Comparison of ENCODE assay signal across 30 mouse cellular contexts in genomic region chr9:123515087-123515486, GRCm38 (mm10). TPM values are rescaled to one million over a fixed set of nuclear protein-coding genes. Genes with fewer than 3 reads are reported as not detected.
DNase-seq lines count a peak whose midpoint lies in the region; ATAC-seq lines count a peak whose summit lies in the region.
"Had no signal": no experiment of that assay in that cellular context is flagged by ENCODE, and none has a peak within 500 bp of the region (broad histone marks: within the 10 kb centered on the region; RNA-seq: fewer than 3 reads in every experiment).

No protein-coding gene starts in this region.

- H3K36me3 ChIP-seq in heart, embryonic 14.5 days (ENCODE audit: control insufficient read depth, insufficient read depth, low read length), result peaks cover 80% of the 10 kb centered on the region

- no peak overlapping the region for H3K4me3 ChIP-seq in heart, embryonic 14.5 days (ENCODE audit: control insufficient read depth in 1 of 2, insufficient read depth in 1 of 2, low read depth in 1 of 2, low read length in 2 of 2)
- H3K4me3 ChIP-seq: embryonic facial prominence, embryonic 10.5 days; embryonic facial prominence, embryonic 13.5 days; erythroblast, embryonic 14.5 days; forebrain, embryonic 10.5 days; forebrain, embryonic 13.5 days; heart, embryonic 10.5 days; heart, embryonic 13.5 days; hindbrain, embryonic 10.5 days; hindbrain, embryonic 13.5 days had no signal

- no peak overlapping the region for H3K4me2 ChIP-seq in heart, embryonic 14.5 days (ENCODE audit: low read length)
- H3K4me2 ChIP-seq: embryonic facial prominence, embryonic 13.5 days; forebrain, embryonic 13.5 days; heart, embryonic 13.5 days; hindbrain, embryonic 13.5 days had no signal

- DNase-seq in heart, postnatal 25 days (ENCODE audit: low spot score), result no peak
- DNase-seq in MN1 (ENCODE audit: low spot score), result peak; percentile 67
- DNase-seq in fat pad, adult 2 months (ENCODE audit: extremely low read depth, low read depth, low spot score), result peak; percentile 57
- DNase-seq in gastrocnemius, postnatal 14 days, result no peak
- DNase-seq in gastrocnemius, adult 8-10 months (ENCODE audit: low spot score in 2 of 2), result no peak
- DNase-seq: adrenal gland, adult 8-10 months; adrenal gland, postnatal 25 days; cerebellum, adult 11-12 months; cerebellum, adult 8-10 months; cerebellum, postnatal 36 days; embryo, embryonic 11 days; gastrocnemius, postnatal 36 days; heart, adult 18-20 months; heart, postnatal 36 days; kidney, adult 2 months had no signal

- no peaks in the 10 kb centered on the region for H3K9me3 ChIP-seq in heart, embryonic 14.5 days (ENCODE audit: control insufficient read depth, low read length)
- H3K9me3 ChIP-seq: embryonic facial prominence, embryonic 10.5 days; embryonic facial prominence, embryonic 13.5 days; forebrain, embryonic 10.5 days; forebrain, embryonic 13.5 days; heart, embryonic 10.5 days; heart, embryonic 13.5 days; hindbrain, embryonic 10.5 days; hindbrain, embryonic 13.5 days had no signal

- H3K9ac ChIP-seq in heart, embryonic 14.5 days (ENCODE audit: low read length), result no peak overlapping the region
- H3K9ac ChIP-seq: embryonic facial prominence, embryonic 13.5 days; forebrain, embryonic 13.5 days; heart, embryonic 13.5 days; hindbrain, embryonic 13.5 days had no signal

- WGBS in heart, embryonic 14.5 days, result 92% methylated on average over 2 of the region's 2 CpGs

- peak; percentile 36; the same call in 1 of the 2 replicates for ATAC-seq in heart, embryonic 14.5 days (ENCODE audit: insufficient number of reproducible peaks, insufficient read depth, low FRiP score, low read depth)
- ATAC-seq in megakaryocyte progenitor cell, adult 5-6 weeks (replicated peaks; ENCODE audit: poor library complexity), result peak; percentile 54
- ATAC-seq: CD4-positive, CD25-positive, alpha-beta regulatory T cell, adult 4 months; forebrain, embryonic 13.5 days; forebrain, embryonic 16.5 days; hindbrain, embryonic 16.5 days; intestine, postnatal 0 days had no signal

- H3K27ac ChIP-seq in heart, embryonic 14.5 days (replicated peaks in 1 of 2; ENCODE audit: control insufficient read depth in 1 of 2, insufficient read depth in 1 of 2, low read depth in 2 of 2, low read length in 2 of 2), result no peak overlapping the region
- H3K27ac ChIP-seq: embryonic facial prominence, embryonic 10.5 days; embryonic facial prominence, embryonic 13.5 days; forebrain, embryonic 10.5 days; forebrain, embryonic 13.5 days; heart, embryonic 10.5 days; heart, embryonic 13.5 days; hindbrain, embryonic 10.5 days; hindbrain, embryonic 13.5 days had no signal

- H3K27me3 ChIP-seq in heart, embryonic 14.5 days (ENCODE audit: control insufficient read depth, insufficient read depth, low read length), result no peaks in the 10 kb centered on the region
- H3K27me3 ChIP-seq: embryonic facial prominence, embryonic 13.5 days; forebrain, embryonic 13.5 days; heart, embryonic 13.5 days; hindbrain, embryonic 13.5 days had no signal

- intact Hi-C loops in heart, postnatal 25 days (cut with DNase I), result no loop called here
- intact Hi-C loops in gastrocnemius, postnatal 14 days (cut with DNase I; ENCODE audit: low total_unique reads), result loop anchor here (5.0 kb wide), 1 partner anchor 33 kb away; no protein-coding TSS in a partner anchor

- no peaks in the 10 kb centered on the region; a peak in 1 of 4 replicates for H3K4me1 ChIP-seq in heart, embryonic 14.5 days (ENCODE audit: control insufficient read depth in 2 of 2, insufficient read depth in 2 of 2, low read length in 2 of 2)
- H3K4me1 ChIP-seq: embryonic facial prominence, embryonic 10.5 days; embryonic facial prominence, embryonic 13.5 days; forebrain, embryonic 10.5 days; forebrain, embryonic 13.5 days; heart, embryonic 10.5 days; hindbrain, embryonic 10.5 days had no signal

RNA-seq across cellular contexts. Expression of gene Sacm1l, which starts 14.5 kb away (rescaled TPM):
- polyA plus RNA-seq in heart, embryonic 14.5 days (2014; fragmentation: Nextera tagmentation; extraction: Ambion mirVana), result 46.2 and 48.2 TPM in 2 replicates
- 10 to 100 TPM; 32.4 to 35.8 TPM for total RNA-seq in heart, postnatal 25 days (2021)
- total RNA-seq in megakaryocyte progenitor cell, adult 5-6 weeks (2015), result 33.3 and 35.8 TPM in 2 replicates
- total RNA-seq in megakaryocyte progenitor cell, adult 5-6 weeks (2017), result 36.4 and 46.2 TPM in 2 replicates
- total RNA-seq in gastrocnemius, postnatal 14 days (2021), result 10 to 100 TPM; 19.2 to 23.7 TPM
- total RNA-seq in gastrocnemius, adult 8-10 months (2022), result 10 to 100 TPM; 15.8 to 25.1 (median 19.2) TPM

RNA-seq across cellular contexts. Expression of gene Limd1, which starts 36.6 kb away (rescaled TPM):
- 50.9 and 56.0 TPM in 2 replicates for polyA plus RNA-seq in heart, embryonic 14.5 days (2014; fragmentation: Nextera tagmentation; extraction: Ambion mirVana)
- 10 to 100 TPM; 31.2 to 37.8 TPM for total RNA-seq in heart, postnatal 25 days (2021)
- total RNA-seq in megakaryocyte progenitor cell, adult 5-6 weeks (2015), result 24.2 and 24.6 TPM in 2 replicates
- 19.0 and 20.4 TPM in 2 replicates for total RNA-seq in megakaryocyte progenitor cell, adult 5-6 weeks (2017)
- total RNA-seq in gastrocnemius, postnatal 14 days (2021), result 10 to 100 TPM; 29.4 to 31.2 TPM
- 10 to 100 TPM; 34.3 to 48.3 (median 40.6) TPM for total RNA-seq in gastrocnemius, adult 8-10 months (2022)

Comparison
In these comparisons a context has a peak if more than half of its experiments do, and no peak if none do; other contexts are left out.
1. DNase-seq: peak in MN1 (single experiment) and fat pad, adult 2 months (single experiment); none in heart, postnatal 25 days (single experiment), gastrocnemius, postnatal 14 days (single experiment) and gastrocnemius, adult 8-10 months (0 of 2).